Mouse (Mus musculus): Measurements from ENCODE around the gene Ipp. TPM values are rescaled to one million over a fixed set of nuclear protein-coding genes. Genes with fewer than 3 reads are reported as not detected.

Ipp gene
- polyA plus RNA-seq (2016; fragmentation: Nextera tagmentation; extraction: Ambion mirVana), result 15.2 and 19.1 TPM in 2 replicates

DNA sequence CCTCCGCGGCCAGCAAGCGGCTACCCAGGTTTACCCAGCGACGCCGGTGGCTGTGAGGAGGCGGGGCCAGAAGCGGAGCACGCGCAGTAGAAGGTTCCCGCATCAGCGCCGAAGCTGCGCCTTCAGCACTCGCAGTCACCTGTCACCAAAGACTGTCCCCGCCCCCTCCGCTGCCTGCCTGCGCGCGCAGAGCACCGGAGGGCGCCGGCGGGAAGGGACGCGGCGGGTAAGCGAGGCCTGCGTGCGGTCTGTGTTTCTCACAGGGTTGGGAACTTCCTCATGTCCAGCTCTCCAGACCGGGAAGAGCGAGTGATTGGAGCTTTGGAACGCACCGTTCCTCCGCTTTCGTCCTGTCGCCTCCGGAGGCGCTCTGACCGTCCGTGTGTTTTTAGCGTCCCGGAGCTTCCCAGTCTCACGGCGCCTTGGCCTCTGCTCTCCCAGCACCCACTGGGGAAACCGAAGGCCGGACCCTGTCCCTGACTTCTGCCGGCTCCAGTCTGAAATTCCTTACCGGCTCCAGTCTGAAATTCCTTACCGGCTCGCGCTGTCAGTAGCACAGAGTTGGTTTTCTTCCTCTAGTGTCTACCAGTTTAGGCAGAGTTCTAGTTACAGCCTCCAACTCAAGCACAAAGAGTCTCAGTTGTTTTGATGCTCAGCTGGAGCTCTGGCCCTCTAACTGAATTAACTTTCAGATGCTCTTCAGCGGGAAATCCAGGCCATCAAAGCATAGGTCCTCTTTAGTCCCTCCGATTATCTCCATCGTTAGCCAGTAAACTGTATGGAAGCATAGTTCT, at the start of gene Ipp:
Gene Ipp, plus strand, starts transcription at position 125 of the 794 bp plus-strand sequence.
- H3K27ac ChIP-seq, result peak within 1 kb of the TSS; percentile 94
- H3K27me3 ChIP-seq (ENCODE audit: low read depth, poor library complexity, severe bottlenecking), result 0 out of 2 replicates have a peak, but pooled peaks cover 4% of the 10 kb centered on the region
- 1% methylated on average over 55 of the region's 55 CpGs for WGBS
- peaks cover 18% of the 10 kb centered on the region for H3K4me1 ChIP-seq
- H3K9me3 ChIP-seq (replicated peaks), result no peaks in the 10 kb centered on the region
- H3K36me3 ChIP-seq, result peaks cover 20% of the 10 kb centered on the region
- peak; percentile 97 for DNase-seq (ENCODE audit: low spot score)
- H3K4me3 ChIP-seq, result peak within 1 kb of the TSS; percentile 71

DNA sequence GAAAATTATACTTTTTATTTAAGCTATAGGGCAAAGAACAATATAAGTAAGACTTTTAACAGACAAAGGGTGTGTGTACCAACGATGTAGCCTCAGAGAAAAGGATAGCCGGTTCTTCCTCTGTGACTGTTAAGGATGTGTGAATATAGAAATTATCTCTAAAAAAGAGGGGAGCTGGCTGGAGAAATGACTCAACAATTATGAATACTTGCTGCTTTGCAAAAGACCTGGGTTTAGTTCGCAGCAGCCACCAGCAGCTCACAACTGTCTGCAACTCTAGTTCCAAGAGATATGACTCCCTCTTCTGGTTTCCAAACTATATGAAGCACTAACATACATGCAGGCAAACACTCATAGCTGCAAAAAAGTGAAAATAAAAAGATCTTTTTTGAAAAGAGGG, 45.4 kb upstream of the Ipp start:
- Histone ChIP-seq H3K9me3 (replicated peaks) (no peaks in the 10 kb centered on the region), H3K4me3 (no peak overlapping the region), H3K27ac (no peak overlapping the region), H3K4me1 (peaks cover 17% of the 10 kb centered on the region), H3K36me3 (no peaks in the 10 kb centered on the region), H3K27me3 (ENCODE audit: low read depth, poor library complexity, severe bottlenecking) (no peaks in the 10 kb centered on the region)
- DNase-seq (ENCODE audit: low spot score), result no peak
- 96% methylated on average over 3 of the region's 3 CpGs for WGBS

DNA sequence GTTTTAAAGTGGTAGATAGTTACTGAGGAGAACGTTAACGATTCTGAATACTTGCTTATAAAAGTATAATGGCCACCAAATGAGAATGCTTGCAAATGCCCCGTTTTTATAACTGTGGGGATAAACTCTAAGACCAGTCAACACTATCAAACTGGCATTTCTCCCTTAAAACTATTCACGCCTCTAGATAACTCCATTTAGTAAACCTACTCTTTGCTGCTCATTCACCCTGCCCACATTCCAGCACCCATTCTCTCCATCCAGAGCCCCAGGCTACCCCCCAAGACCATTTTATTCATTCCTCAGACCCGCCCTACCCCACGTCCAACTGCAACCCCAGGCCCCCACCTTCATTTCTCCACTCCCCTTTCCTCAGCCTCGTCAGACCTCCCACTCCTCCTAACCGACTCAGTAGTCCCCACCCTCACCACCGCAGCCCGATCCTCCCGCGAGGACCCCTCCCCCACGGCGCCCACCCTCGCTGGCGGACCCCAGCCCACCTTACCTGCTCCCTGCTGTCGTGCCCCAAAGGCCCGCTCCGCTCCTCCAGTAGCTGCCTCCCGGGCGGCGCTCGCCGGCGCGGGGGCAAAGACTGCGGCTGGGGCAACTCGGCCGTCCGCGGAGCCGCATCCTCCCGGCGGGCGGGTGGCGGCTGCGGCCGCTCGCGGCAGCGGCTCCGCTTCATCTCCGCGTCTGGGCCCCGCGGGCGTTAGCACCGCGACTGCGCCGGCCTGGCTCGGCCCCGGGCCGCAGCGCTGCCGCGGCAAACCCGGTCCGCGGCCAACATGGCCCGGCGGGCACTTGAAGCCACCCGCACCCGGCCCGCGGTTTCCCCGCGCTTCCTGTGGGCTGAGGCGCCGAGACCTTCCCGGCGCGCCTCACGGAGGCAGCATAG, 43.9 kb upstream of the Ipp start:
- DNase-seq (ENCODE audit: low spot score), result peak; percentile 76
- Histone ChIP-seq H3K36me3 (no peaks in the 10 kb centered on the region), H3K9me3 (replicated peaks) (no peaks in the 10 kb centered on the region), H3K27me3 (ENCODE audit: low read depth, poor library complexity, severe bottlenecking) (no peaks in the 10 kb centered on the region), H3K4me1 (peaks cover 17% of the 10 kb centered on the region), H3K4me3 (peak overlapping the region; percentile 99), H3K27ac (peak overlapping the region; percentile 97)
- WGBS, result under 1% methylated on average over 72 of the region's 74 CpGs

DNA sequence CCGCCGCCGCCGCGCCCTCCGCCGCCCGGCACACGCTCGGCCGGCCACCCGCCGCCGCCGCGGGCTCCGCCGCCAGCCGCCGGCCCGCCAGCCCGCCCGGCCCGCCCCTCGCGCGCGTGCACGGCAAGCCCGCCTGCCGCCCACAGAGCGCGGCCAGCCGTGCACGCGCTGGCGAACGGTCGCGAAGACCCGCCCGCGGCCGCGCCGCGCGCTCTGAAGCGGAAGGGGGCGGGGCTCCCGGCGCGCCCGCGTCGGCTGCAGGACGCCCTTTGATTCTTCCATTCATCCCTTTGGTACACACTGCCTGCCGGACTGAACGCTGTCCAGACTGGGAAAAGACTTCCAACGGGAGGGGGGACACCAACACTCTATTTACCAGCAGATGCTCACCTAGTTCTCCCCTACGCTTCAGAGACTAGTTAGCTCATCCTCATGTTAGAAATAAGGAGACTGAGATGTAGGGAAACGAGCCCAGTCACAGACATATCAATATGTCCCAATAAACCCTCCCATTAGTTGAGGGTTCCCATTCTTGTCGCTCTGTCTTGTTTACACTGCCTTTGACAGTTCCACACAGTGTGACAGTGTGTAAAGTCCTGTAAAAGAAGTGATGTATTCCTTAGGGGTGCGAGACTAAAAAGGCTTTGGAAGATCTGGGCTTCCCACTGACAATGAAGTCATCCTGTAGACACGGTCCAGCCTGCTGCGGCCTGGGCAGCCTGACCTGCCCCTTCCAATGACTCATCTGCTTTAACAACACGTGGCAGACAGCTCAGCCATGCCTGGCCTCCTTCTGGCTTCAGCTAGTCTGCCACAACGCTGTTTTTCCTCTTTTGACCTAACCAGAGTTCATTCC, 43.0 kb upstream of the Ipp start, which contains the start of gene Mast2:
Gene Mast2, minus strand, starts transcription at position 58 of the 856 bp plus-strand sequence.
- peak within 1 kb of the TSS; percentile 97 for H3K27ac ChIP-seq
- peak within 1 kb of the TSS; percentile 99 for H3K4me3 ChIP-seq
- no peaks in the 10 kb centered on the region for H3K9me3 ChIP-seq (replicated peaks)
- H3K36me3 ChIP-seq, result no peaks in the 10 kb centered on the region
- peaks cover 17% of the 10 kb centered on the region for H3K4me1 ChIP-seq
- H3K27me3 ChIP-seq (ENCODE audit: low read depth, poor library complexity, severe bottlenecking), result no peaks in the 10 kb centered on the region
- peak; percentile 87 for DNase-seq (ENCODE audit: low spot score)
- WGBS, result 16% methylated on average over 60 of the region's 68 CpGs

DNA sequence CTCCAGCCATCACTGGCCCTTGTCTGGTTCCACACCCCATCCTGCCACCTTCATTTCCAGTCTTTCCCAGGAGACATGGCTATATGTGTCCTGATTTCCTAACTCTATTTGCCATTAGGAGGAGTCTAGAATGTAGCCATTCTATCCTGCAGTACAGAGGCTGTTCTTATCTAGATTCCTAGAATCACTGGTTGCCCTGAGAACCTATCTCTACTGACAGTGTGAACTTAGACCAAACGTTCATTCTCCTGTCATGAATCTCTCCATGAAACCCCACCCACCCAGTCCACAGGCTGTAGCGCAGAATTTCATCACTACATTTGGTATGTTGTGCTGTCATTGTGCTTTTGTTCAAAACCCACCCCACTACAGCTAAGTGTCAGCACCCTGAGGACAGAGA, 26.0 kb upstream of the Ipp start:
- peaks cover 6% of the 10 kb centered on the region for H3K4me1 ChIP-seq
- H3K4me3 ChIP-seq, result no peak overlapping the region
- H3K9me3 ChIP-seq (replicated peaks), result no peaks in the 10 kb centered on the region
- no peak overlapping the region for H3K27ac ChIP-seq
- no peak for DNase-seq (ENCODE audit: low spot score)
- 65% methylated on average over 2 of the region's 2 CpGs for WGBS
- no peaks in the 10 kb centered on the region for H3K27me3 ChIP-seq (ENCODE audit: low read depth, poor library complexity, severe bottlenecking)
- H3K36me3 ChIP-seq, result no peaks in the 10 kb centered on the region

DNA sequence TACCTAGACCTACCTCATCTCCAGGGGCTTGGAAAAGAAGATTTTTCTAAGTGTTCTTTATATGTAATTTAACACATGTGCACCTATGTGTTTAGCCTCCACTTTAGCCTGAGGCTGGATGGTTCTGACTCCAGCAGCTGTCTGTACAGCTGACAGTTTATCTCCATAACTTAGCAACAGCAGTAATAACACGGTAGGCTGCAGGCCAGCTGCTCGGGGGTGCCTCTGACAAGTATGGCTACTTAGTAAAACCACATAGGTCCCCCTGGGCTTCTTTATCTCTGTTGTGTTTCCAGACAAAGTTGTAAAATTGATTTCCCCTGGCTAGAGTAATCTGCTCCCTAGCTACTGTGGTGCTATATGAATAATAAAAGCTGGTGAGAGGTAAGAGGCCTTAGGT, 23.9 kb upstream of the Ipp start:
- WGBS, result 42% methylated on average over 2 of the region's 2 CpGs
- no peaks in the 10 kb centered on the region for H3K9me3 ChIP-seq (replicated peaks)
- H3K4me3 ChIP-seq, result no peak overlapping the region
- DNase-seq (ENCODE audit: low spot score), result peak; percentile 49
- no peaks in the 10 kb centered on the region for H3K27me3 ChIP-seq (ENCODE audit: low read depth, poor library complexity, severe bottlenecking)
- H3K36me3 ChIP-seq, result no peaks in the 10 kb centered on the region
- H3K4me1 ChIP-seq, result peaks cover 6% of the 10 kb centered on the region
- no peak overlapping the region for H3K27ac ChIP-seq

DNA sequence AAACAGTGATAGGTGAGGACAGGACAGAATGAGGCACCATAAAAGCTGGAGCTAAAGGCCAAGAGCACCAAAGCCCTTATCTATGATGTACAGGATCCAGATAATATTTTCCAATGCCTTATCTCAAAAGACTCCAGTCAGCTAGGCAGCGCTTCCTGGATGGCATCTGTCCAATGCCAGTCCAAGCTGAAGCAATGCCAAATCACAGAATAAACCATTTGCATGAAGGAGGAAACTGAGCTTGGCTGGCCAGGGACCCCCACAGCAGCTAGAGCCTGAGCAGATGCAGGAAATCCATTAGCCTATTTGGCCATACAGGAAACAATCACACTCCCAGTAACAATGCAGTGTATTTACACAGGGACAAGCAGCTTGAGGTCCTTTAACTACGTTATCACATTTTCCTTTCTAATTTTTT, 16.2 kb upstream of the Ipp start:
- H3K36me3 ChIP-seq, result no peaks in the 10 kb centered on the region
- no peak overlapping the region for H3K27ac ChIP-seq
- no peaks in the 10 kb centered on the region for H3K27me3 ChIP-seq (ENCODE audit: low read depth, poor library complexity, severe bottlenecking)
- H3K4me3 ChIP-seq, result no peak overlapping the region
- H3K4me1 ChIP-seq, result no peaks in the 10 kb centered on the region
- DNase-seq (ENCODE audit: low spot score), result no peak
- H3K9me3 ChIP-seq (replicated peaks), result no peaks in the 10 kb centered on the region
- WGBS, result 81% methylated on average over 2 of the region's 2 CpGs

DNA sequence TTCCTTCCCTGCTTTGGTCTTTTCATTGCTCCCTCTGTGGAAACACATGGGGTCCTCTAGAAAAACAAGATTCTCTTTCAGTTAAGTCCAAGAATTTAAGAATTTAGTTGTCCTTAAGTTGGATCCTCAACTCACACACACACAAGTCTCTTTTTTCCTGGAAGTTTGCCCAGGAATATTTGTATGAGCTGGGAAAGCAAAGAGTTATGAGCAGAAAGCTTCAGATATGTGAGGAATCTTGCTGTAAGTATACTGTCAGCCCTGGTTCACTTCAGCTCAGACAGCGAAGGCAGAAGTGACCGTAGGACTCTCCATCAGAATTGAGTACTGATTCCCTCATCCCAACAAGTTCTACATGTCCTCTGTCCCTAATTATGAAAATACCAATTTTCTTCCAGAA, 15.5 kb upstream of the Ipp start:
- Histone ChIP-seq H3K9me3 (replicated peaks) (no peaks in the 10 kb centered on the region), H3K4me1 (no peaks in the 10 kb centered on the region), H3K36me3 (no peaks in the 10 kb centered on the region), H3K4me3 (no peak overlapping the region), H3K27me3 (ENCODE audit: low read depth, poor library complexity, severe bottlenecking) (no peaks in the 10 kb centered on the region), H3K27ac (no peak overlapping the region)
- DNase-seq (ENCODE audit: low spot score), result no peak
- 91% methylated on average over 2 of the region's 2 CpGs for WGBS

DNA sequence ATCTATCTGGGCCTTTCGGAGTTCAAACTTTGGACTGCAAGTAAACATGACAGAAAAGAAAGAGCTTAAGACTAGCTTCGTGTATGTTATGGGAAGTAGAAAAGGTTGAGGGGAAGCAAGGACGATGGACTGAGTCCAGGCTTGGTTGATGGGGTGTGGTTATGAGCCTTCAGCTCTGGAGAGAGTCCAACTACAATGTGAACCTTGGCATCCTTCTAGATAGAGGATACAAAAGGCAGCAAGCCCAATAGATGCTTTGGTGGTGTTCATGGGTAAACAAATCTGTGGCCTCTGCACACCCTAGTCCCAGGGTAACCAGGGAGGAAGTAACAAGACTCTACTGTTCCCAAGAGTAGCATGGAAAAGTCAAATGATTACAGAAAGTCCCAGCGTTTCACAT, 14.9 kb upstream of the Ipp start:
- DNase-seq (ENCODE audit: low spot score), result no peak
- H3K27me3 ChIP-seq (ENCODE audit: low read depth, poor library complexity, severe bottlenecking), result no peaks in the 10 kb centered on the region
- no peaks in the 10 kb centered on the region for H3K9me3 ChIP-seq (replicated peaks)
- H3K4me1 ChIP-seq, result no peaks in the 10 kb centered on the region
- WGBS, result 74% methylated on average over 4 of the region's 4 CpGs
- H3K27ac ChIP-seq, result no peak overlapping the region
- no peaks in the 10 kb centered on the region for H3K36me3 ChIP-seq
- no peak overlapping the region for H3K4me3 ChIP-seq

DNA sequence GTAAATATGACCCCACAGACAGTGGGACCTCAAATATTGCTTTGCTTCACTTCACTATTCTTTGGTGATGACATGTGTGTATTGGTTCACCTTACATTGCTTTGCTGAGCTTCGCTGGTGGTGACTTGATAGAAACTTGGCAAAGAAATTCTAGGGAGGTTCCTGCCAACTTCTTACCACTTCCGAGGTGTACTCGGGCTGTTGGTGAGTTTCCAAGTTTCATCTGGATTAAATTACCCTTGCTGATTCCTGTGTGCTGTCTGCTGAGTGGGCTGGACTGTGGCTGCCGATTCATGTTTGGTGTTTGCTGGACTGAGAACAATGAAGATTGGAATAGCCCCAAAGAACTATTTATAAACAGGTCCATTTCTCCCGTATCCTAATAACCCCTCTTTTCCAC, 13.7 kb upstream of the Ipp start:
- no peak for DNase-seq (ENCODE audit: low spot score)
- WGBS, result 89% methylated on average over 5 of the region's 5 CpGs
- H3K9me3 ChIP-seq (replicated peaks), result no peaks in the 10 kb centered on the region

DNA sequence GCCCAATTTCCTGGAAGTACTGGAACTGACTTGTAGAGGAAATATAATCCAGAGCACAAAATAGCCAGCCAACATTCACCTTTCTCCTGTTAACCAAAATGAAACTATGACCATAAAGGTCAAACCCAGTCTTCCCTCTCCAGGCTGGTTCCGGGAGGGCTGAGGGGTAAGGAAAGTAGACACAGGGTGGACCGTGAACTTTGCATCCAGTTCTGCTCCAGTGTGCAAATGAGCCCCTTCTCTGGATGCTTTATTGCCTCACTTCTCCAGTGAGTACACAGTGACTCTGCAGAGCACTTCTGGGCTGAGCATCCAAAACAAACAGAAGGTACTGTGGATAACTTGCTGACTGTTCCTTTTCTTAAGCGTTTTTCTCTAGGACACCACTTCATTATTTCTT, 7.4 kb upstream of the Ipp start:
- Histone ChIP-seq H3K36me3 (no peaks in the 10 kb centered on the region), H3K4me3 (no peak overlapping the region), H3K4me1 (no peaks in the 10 kb centered on the region), H3K27me3 (ENCODE audit: low read depth, poor library complexity, severe bottlenecking) (0 out of 2 replicates have a peak, but pooled peaks cover 4% of the 10 kb centered on the region), H3K27ac (no peak overlapping the region), H3K9me3 (replicated peaks) (no peaks in the 10 kb centered on the region)
- WGBS, result 82% methylated on average over 3 of the region's 3 CpGs
- no peak for DNase-seq (ENCODE audit: low spot score)

More for the DNA sequence above, 13.7 kb upstream of the Ipp start:
- no peaks in the 10 kb centered on the region for H3K36me3 ChIP-seq
- H3K4me1 ChIP-seq, result no peaks in the 10 kb centered on the region
- H3K4me3 ChIP-seq, result no peak overlapping the region
- H3K27ac ChIP-seq, result no peak overlapping the region
- no peaks in the 10 kb centered on the region for H3K27me3 ChIP-seq (ENCODE audit: low read depth, poor library complexity, severe bottlenecking)

DNA sequence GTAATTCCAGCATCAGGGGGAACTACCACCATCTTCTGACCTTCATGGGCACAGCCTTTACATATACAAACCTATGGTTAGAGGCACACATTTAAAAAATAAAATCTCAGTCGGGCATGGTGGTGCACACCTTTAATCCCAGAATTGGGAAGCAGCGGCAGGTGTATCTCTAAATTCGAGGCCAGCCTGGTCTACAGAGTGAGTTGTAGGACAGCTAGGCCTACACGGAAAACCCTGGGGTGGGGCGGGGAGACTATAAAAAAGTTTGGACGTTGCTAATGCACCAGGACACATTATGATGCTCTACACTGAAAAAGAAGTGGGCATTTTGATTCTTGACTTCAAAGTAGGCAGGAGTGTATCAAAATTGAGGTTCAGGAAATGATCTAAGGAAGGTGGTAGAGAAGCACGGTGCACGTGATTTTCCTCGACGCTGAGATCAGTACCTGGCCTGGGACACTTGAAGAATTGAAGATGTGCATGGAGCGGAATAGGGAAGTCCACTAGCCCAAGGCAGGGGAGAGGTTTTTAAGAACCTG, 394 bp upstream of the Ipp start:
- H3K27me3 ChIP-seq (ENCODE audit: low read depth, poor library complexity, severe bottlenecking), result 0 out of 2 replicates have a peak, but pooled peaks cover 4% of the 10 kb centered on the region
- H3K27ac ChIP-seq, result peak overlapping the region; percentile 94

More for the DNA sequence above, 394 bp upstream of the Ipp start:
- 26% methylated on average over 11 of the region's 11 CpGs for WGBS
- Histone ChIP-seq H3K4me3 (peak overlapping the region; percentile 71), H3K9me3 (replicated peaks) (no peaks in the 10 kb centered on the region), H3K36me3 (peaks cover 13% of the 10 kb centered on the region), H3K4me1 (peaks cover 18% of the 10 kb centered on the region)
- no peak for DNase-seq (ENCODE audit: low spot score)
